Mouse (Mus musculus) gastrocnemius, adult 18-20 months (tissue): Measurements from ENCODE around the gene Sema4d. TPM values are rescaled to one million over a fixed set of nuclear protein-coding genes. Genes with fewer than 3 reads are reported as not detected.

Experiments used
- DNase-seq: peaks from one replicate; pipeline ENCODE4 v3.0.0; 2021; ENCODE audit warnings: low spot score
- total RNA-seq, 2 experiments: library from RNA; stranded (reverse); gene quantifications; 2 replicates each; pipeline ENCODE4 v1.2.3; 2021

Gene Sema4d
- total RNA-seq, 2 experiments from 2014 or later: 118 to 125 TPM

- no peak for DNase-seq
Observed at GRCm38 (mm10) chr13:51778983-51779962, 14.3 kb downstream of the Sema4d start.

GRCm38 (mm10) chr13:51778351-51778982, 15.1 kb downstream of the Sema4d start:
- DNase-seq: no peak

GRCm38 (mm10) chr13:51777738-51778274, 15.7 kb downstream of the Sema4d start:
- DNase-seq: no peak

GRCm38 (mm10) chr13:51777048-51777737, 16.4 kb downstream of the Sema4d start:
- DNase-seq: peak; percentile 92

- no peak for DNase-seq
Observed at GRCm38 (mm10) chr13:51776160-51776737, 17.3 kb downstream of the Sema4d start.

- DNase-seq: no peak
Observed at GRCm38 (mm10) chr13:51771802-51772206, 21.7 kb downstream of the Sema4d start.

GRCm38 (mm10) chr13:51770647-51771427, 22.7 kb downstream of the Sema4d start:
- no peak for DNase-seq

GRCm38 (mm10) chr13:51767991-51768761, 25.4 kb downstream of the Sema4d start:
- DNase-seq: no peak

GRCm38 (mm10) chr13:51767513-51767912, 26.0 kb downstream of the Sema4d start:
- DNase-seq: no peak

GRCm38 (mm10) chr13:51766756-51767155, 26.8 kb downstream of the Sema4d start:
- DNase-seq: no peak

- DNase-seq: no peak
Observed at GRCm38 (mm10) chr13:51765369-51765768, 28.2 kb downstream of the Sema4d start.

- no peak for DNase-seq
Observed at GRCm38 (mm10) chr13:51763019-51763698, 30.4 kb downstream of the Sema4d start.

- DNase-seq: no peak
Observed at GRCm38 (mm10) chr13:51761186-51761813, 32.2 kb downstream of the Sema4d start.

GRCm38 (mm10) chr13:51759256-51759987, 34.1 kb downstream of the Sema4d start:
- DNase-seq: no peak

- DNase-seq: no peak
Observed at GRCm38 (mm10) chr13:51758428-51758827, 35.1 kb downstream of the Sema4d start.

- DNase-seq: no peak
Observed at GRCm38 (mm10) chr13:51757099-51757498, 36.4 kb downstream of the Sema4d start.

GRCm38 (mm10) chr13:51756563-51756962, 37.0 kb downstream of the Sema4d start:
- peak; percentile 47 for DNase-seq

- no peak for DNase-seq
Observed at GRCm38 (mm10) chr13:51756019-51756418, 37.5 kb downstream of the Sema4d start.
